Comparison of ENCODE assay signal across 26 mouse cellular contexts in genomic region chr7:118817741-118818140, GRCm38 (mm10).
"Had no signal": no experiment of that assay in that cellular context is flagged by ENCODE, and none has a peak within 500 bp of the region (broad histone marks: within the 10 kb centered on the region; RNA-seq: fewer than 3 reads in every experiment).

No protein-coding gene starts in this region.

- DNase-seq: gastrocnemius, adult 2 months; gastrocnemius, postnatal 10 days; gastrocnemius, postnatal 25 days; heart, adult 18-20 months; heart, postnatal 14 days; heart, postnatal 36 days; kidney, adult 18-20 months; kidney, adult 8-10 months; kidney, postnatal 14 days; kidney, postnatal 4 days; liver; liver, embryonic 13.5 days had no signal

- ATAC-seq: hindbrain, postnatal 0 days; intestine, postnatal 0 days had no signal

- H3K4me3 ChIP-seq: gastrocnemius, adult 2 months; heart, embryonic 13.5 days; heart, embryonic 15.5 days; hindbrain, embryonic 13.5 days; hindbrain, embryonic 15.5 days; kidney, embryonic 15.5 days; layer of hippocampus, adult 2 months; left cerebral cortex, adult 2 months; limb, embryonic 10.5 days; limb, embryonic 12.5 days; liver, embryonic 13.5 days; liver, embryonic 15.5 days had no signal

- H3K9ac ChIP-seq: heart, embryonic 13.5 days; heart, embryonic 15.5 days; hindbrain, embryonic 13.5 days; hindbrain, embryonic 15.5 days; kidney, embryonic 15.5 days; limb, embryonic 12.5 days; liver, embryonic 13.5 days; liver, embryonic 15.5 days had no signal

- H3K4me2 ChIP-seq: heart, embryonic 11.5 days; heart, embryonic 13.5 days; heart, embryonic 15.5 days; hindbrain, embryonic 13.5 days; hindbrain, embryonic 15.5 days; kidney, embryonic 15.5 days; limb, embryonic 12.5 days; liver, embryonic 11.5 days; liver, embryonic 13.5 days; liver, embryonic 15.5 days had no signal

- H3K27me3 ChIP-seq: heart, embryonic 13.5 days; heart, embryonic 15.5 days; hindbrain, embryonic 13.5 days; hindbrain, embryonic 15.5 days; kidney, embryonic 15.5 days; limb, embryonic 12.5 days; liver, embryonic 13.5 days; liver, embryonic 15.5 days had no signal

- H3K9me3 ChIP-seq: heart, embryonic 13.5 days; heart, embryonic 15.5 days; hindbrain, embryonic 13.5 days; hindbrain, embryonic 15.5 days; kidney, embryonic 15.5 days; limb, embryonic 10.5 days; limb, embryonic 12.5 days; liver, embryonic 13.5 days; liver, embryonic 15.5 days had no signal

- H3K27ac ChIP-seq: gastrocnemius, adult 2 months; heart, embryonic 13.5 days; heart, embryonic 15.5 days; hindbrain, embryonic 13.5 days; hindbrain, embryonic 15.5 days; hindbrain, postnatal 0 days; kidney, embryonic 15.5 days; layer of hippocampus, adult 2 months; left cerebral cortex, adult 2 months; limb, embryonic 10.5 days; limb, embryonic 12.5 days; liver, embryonic 13.5 days; liver, embryonic 15.5 days had no signal

- H3K4me1 ChIP-seq: hindbrain, embryonic 13.5 days; hindbrain, embryonic 15.5 days; limb, embryonic 10.5 days; limb, embryonic 12.5 days; liver, embryonic 15.5 days had no signal
